Mouse (Mus musculus) neural tube, embryonic 14.5 days (tissue): Measurements from ENCODE around the gene Hipk4. TPM values are rescaled to one million over a fixed set of nuclear protein-coding genes. Genes with fewer than 3 reads are reported as not detected.
A peak's percentile ranks its signal among the peaks of the same experiment; 100 is the strongest.

Source experiments
- ATAC-seq: fragments of 200-750 bp; cut with Nextera tagmentation; 2 replicates; pipeline ENCODE4 v1.8.0; 2017; ENCODE audit warnings: low read depth, mild to moderate bottlenecking, moderate TSS enrichment, moderate library complexity
- H3K27ac ChIP-seq: fragments of 300-500 bp; sonication (generic); 2 replicates; pipeline ENCODE4 v1.5.1; 2014; ENCODE audit warnings: low read depth, mild to moderate bottlenecking, control low read depth, low read length, moderate library complexity, mixed read lengths
- H3K27me3 ChIP-seq: fragments of 300-500 bp; sonication (generic); 2 replicates; pipeline ENCODE4 v1.6.1; 2014; ENCODE audit warnings: low read length; ENCODE audit not compliant: control insufficient read depth, insufficient read depth
- H3K36me3 ChIP-seq: fragments of 300-500 bp; sonication (generic); 2 replicates; pipeline ENCODE4 v1.6.1; 2014; ENCODE audit warnings: low read length, mixed read lengths; ENCODE audit not compliant: control insufficient read depth, insufficient read depth
- H3K4me1 ChIP-seq: fragments of 300-500 bp; sonication (generic); 2 replicates; pipeline ENCODE4 v1.6.1; 2014; ENCODE audit warnings: low read length; ENCODE audit not compliant: control insufficient read depth, insufficient read depth
- H3K4me2 ChIP-seq: fragments of 300-500 bp; sonication (generic); 2 replicates; pipeline ENCODE4 v1.6.1; 2014; ENCODE audit warnings: mild to moderate bottlenecking, low read depth, low read length, control low read depth
- H3K4me3 ChIP-seq: fragments of 300-500 bp; sonication (generic); 2 replicates; pipeline ENCODE4 v1.5.1; 2014; ENCODE audit warnings: low read depth, low read length, control low read depth, mixed read lengths
- H3K9ac ChIP-seq: fragments of 300-500 bp; sonication (generic); replicated peaks from 2 replicates; pipeline ENCODE4 v1.6.1; 2014; ENCODE audit warnings: low read depth, mild to moderate bottlenecking, control low read depth, low read length, mixed read lengths
- H3K9me3 ChIP-seq: fragments of 300-500 bp; sonication (generic); 2 replicates; pipeline ENCODE4 v1.6.1; 2016; ENCODE audit warnings: low read length; ENCODE audit not compliant: control insufficient read depth
- WGBS: fragments of 180-500 bp; shearing (Covaris S2); extraction: QIAGEN DNeasy Blood & Tissue Kit; methylation state at CpG from one replicate; pipeline ENCODE4 v1.1.7; 2014; 5-methylcytosine and 5-hydroxymethylcytosine counted together
- polyA plus RNA-seq: library from polyadenylated mRNA; unstranded; fragments of >200 nt; fragmentation: Nextera tagmentation; extraction: Ambion mirVana; gene quantifications from 2 replicates; pipeline ENCODE4 v1.2.1, GENCODE M21; 2014

The Hipk4 gene
- polyA plus RNA-seq, 1 experiment from 2014 or later = 2.1 TPM

- ATAC-seq = peak; percentile 100
- H3K36me3 ChIP-seq = peaks cover 6% of the 10 kb centered on the region; the same call in 1 of the 2 replicates
- peaks cover 7% of the 10 kb centered on the region; the same call in 1 of the 2 replicates for H3K4me1 ChIP-seq
- no peaks in the 10 kb centered on the region for H3K27me3 ChIP-seq
- H3K9me3 ChIP-seq = no peaks in the 10 kb centered on the region
- no peak within 1 kb of the TSS for H3K27ac ChIP-seq
- peak within 1 kb of the TSS; percentile 48 for H3K4me3 ChIP-seq
- under 1% methylated on average over 41 of the region's 41 CpGs for WGBS
- peak within 1 kb of the TSS; percentile 68 for H3K4me2 ChIP-seq
- H3K9ac ChIP-seq = peak within 1 kb of the TSS; percentile 54
These were observed 30.0 kb downstream of the Hipk4 start, which contains the start of the genes Pld3 and 2310022A10Rik for GRCm38 (mm10) chr7:27552931-27553513. Gene Pld3 (minus strand): TSS chr7:27553218. Gene 2310022A10Rik (plus strand): TSS chr7:27553233.

- Histone ChIP-seq H3K27ac (no peak overlapping the region), H3K4me2 (no peak overlapping the region), H3K27me3 (no peaks in the 10 kb centered on the region), H3K36me3 (peaks cover 23% of the 10 kb centered on the region), H3K9ac (no peak overlapping the region), H3K4me3 (no peak overlapping the region), H3K4me1 (no peaks in the 10 kb centered on the region), H3K9me3 (no peaks in the 10 kb centered on the region)
- no peak for ATAC-seq
- WGBS = 85% methylated on average over 8 of the region's 8 CpGs
These were observed 37.3 kb downstream of the Hipk4 start for GRCm38 (mm10) chr7:27560291-27560887.

GRCm38 (mm10) chr7:27560978-27561377 is 37.9 kb downstream of the Hipk4 start:
- Histone ChIP-seq H3K4me1 (no peaks in the 10 kb centered on the region), H3K9ac (no peak overlapping the region), H3K4me2 (no peak overlapping the region), H3K36me3 (peaks cover 26% of the 10 kb centered on the region), H3K27ac (no peak overlapping the region), H3K4me3 (no peak overlapping the region), H3K27me3 (no peaks in the 10 kb centered on the region), H3K9me3 (no peaks in the 10 kb centered on the region)
- ATAC-seq = no peak
- WGBS = 100% methylated on average over 1 of the region's 1 CpGs

GRCm38 (mm10) chr7:27569580-27570224 is 46.6 kb downstream of the Hipk4 start:
- no peak for ATAC-seq
- Histone ChIP-seq H3K9me3 (no peaks in the 10 kb centered on the region), H3K27ac (no peak overlapping the region), H3K9ac (no peak overlapping the region), H3K4me3 (no peak overlapping the region), H3K27me3 (no peaks in the 10 kb centered on the region), H3K4me2 (no peak overlapping the region), H3K4me1 (no peaks in the 10 kb centered on the region), H3K36me3 (peaks cover 45% of the 10 kb centered on the region)
- 86% methylated on average over 5 of the region's 5 CpGs for WGBS

- Histone ChIP-seq H3K4me3 (no peak overlapping the region), H3K4me2 (no peak overlapping the region), H3K36me3 (peaks cover 37% of the 10 kb centered on the region), H3K9ac (no peak overlapping the region), H3K4me1 (no peaks in the 10 kb centered on the region), H3K27me3 (no peaks in the 10 kb centered on the region), H3K9me3 (no peaks in the 10 kb centered on the region), H3K27ac (no peak overlapping the region)
- WGBS = 92% methylated on average over 4 of the region's 4 CpGs
- ATAC-seq = no peak
These were observed 49.1 kb downstream of the Hipk4 start for GRCm38 (mm10) chr7:27572133-27572532.

GRCm38 (mm10) chr7:27574124-27574880 is 51.2 kb downstream of the Hipk4 start:
- Histone ChIP-seq H3K4me3 (no peak overlapping the region), H3K9me3 (no peaks in the 10 kb centered on the region), H3K4me2 (no peak overlapping the region), H3K27me3 (no peaks in the 10 kb centered on the region), H3K27ac (no peak overlapping the region), H3K4me1 (no peaks in the 10 kb centered on the region), H3K36me3 (peaks cover 41% of the 10 kb centered on the region), H3K9ac (no peak overlapping the region)
- 92% methylated on average over 14 of the region's 14 CpGs for WGBS
- no peak for ATAC-seq

- Histone ChIP-seq H3K9me3 (no peaks in the 10 kb centered on the region), H3K27me3 (no peaks in the 10 kb centered on the region), H3K4me3 (no peak overlapping the region), H3K36me3 (peaks cover 54% of the 10 kb centered on the region), H3K27ac (no peak overlapping the region), H3K4me1 (no peaks in the 10 kb centered on the region), H3K9ac (no peak overlapping the region), H3K4me2 (no peak overlapping the region)
- WGBS = 69% methylated on average over 6 of the region's 6 CpGs
- ATAC-seq = no peak
These were observed 53.8 kb downstream of the Hipk4 start for GRCm38 (mm10) chr7:27576914-27577313.

- H3K4me2 ChIP-seq = no peak overlapping the region
- H3K36me3 ChIP-seq = peaks cover 48% of the 10 kb centered on the region
These were observed 54.5 kb downstream of the Hipk4 start for GRCm38 (mm10) chr7:27577589-27577988.

More at GRCm38 (mm10) chr7:27577589-27577988, 54.5 kb downstream of the Hipk4 start:
- H3K4me1 ChIP-seq = no peaks in the 10 kb centered on the region
- H3K4me3 ChIP-seq = no peak overlapping the region
- no peak overlapping the region for H3K27ac ChIP-seq
- H3K9me3 ChIP-seq = no peaks in the 10 kb centered on the region
- ATAC-seq = no peak
- WGBS = 95% methylated on average over 6 of the region's 6 CpGs
- no peaks in the 10 kb centered on the region for H3K27me3 ChIP-seq
- no peak overlapping the region for H3K9ac ChIP-seq
